Mouse (Mus musculus) T-helper 1 cell (primary cell): ENCODE results near the gene Ubqln1.

ENCODE experiments used
- in situ Hi-C: fragments of 300-600 bp; cut with MboI, MseI; formaldehyde crosslinking; loops from one replicate; pipeline ENCODE4 v1.15.1; 2025; ENCODE audit warnings: high pct_unique_total_duplicates

Gene Ubqln1

DNA sequence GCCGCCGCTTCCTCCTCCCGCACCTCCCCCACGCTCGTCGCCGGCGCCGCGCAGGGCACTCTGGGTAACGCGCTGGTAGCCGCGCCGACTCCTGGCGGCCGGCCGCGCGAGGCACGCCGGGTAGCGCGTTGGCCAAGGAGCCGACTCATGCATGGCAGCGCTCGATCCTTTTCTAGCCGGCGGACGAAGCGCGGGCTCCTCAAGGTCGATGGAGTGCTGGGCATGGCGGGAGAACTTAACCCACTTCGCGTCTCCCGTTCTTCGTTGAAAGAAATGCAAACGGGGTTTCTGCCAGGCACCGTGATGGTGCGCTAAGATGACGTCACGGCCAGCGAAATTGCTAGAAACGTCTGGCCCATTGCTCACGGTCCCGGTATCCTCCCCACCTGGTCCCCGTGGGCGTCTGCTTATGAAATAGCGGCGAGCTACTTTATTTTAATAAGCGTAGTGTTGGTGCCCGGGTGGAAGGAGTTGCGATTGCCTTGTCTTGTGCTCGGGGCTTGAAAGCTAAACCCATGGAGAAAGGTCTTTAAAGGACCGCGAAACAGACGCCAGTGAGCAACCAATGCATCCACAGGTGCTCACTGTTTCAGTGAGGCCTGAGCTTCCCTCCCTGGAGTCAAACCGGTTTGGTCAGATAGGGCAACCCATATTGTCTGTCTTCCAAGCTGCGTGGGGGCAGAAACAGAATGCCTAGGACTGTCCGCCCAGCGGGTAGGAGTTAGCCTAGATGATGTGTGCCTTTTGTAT is at the start of gene Ubqln1:
Ubqln1 (minus strand) TSS at position 62 of the 750 bp plus-strand sequence.
- in situ Hi-C loops = no loop called here

DNA sequence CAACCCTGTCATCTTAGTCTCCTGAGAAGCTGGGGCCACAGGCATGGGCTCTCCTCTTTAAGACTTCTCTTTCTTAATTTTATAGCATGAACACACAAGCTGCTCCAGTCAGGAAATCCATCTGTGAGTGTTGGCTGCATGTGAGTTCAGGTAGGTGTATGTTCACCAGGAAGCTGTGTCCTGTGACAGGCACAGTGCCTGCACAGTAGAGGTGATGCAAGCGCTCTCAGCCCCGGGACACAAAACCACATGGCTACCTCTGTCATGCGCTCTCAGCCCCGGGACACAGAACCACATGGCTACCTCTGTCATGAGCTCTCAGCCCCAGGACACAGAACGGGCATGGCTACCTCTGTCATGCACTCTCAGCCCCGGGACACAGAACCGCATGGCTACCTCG is 48.1 kb upstream of the Ubqln1 start:
- in situ Hi-C loops = no loop called here

DNA sequence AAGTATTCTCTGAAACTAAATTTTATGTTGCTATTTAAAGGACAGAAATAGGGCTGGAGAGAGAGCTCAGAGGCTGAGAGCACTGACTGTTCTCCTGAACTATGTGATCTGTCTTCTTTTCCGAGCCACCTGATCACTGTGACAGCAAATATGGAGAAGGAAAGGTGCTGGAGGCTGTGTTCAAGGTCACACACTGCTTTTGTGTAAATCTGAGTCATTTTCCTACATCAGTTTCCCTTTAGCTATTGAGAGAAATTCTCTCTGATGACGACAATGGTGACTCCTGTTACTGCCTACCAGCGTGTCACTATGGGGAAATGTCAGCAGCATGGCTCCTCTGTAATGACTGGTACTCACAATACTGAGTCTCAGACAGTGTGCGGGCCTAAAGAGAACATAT is 46.2 kb upstream of the Ubqln1 start:
- in situ Hi-C loops = no loop called here

DNA sequence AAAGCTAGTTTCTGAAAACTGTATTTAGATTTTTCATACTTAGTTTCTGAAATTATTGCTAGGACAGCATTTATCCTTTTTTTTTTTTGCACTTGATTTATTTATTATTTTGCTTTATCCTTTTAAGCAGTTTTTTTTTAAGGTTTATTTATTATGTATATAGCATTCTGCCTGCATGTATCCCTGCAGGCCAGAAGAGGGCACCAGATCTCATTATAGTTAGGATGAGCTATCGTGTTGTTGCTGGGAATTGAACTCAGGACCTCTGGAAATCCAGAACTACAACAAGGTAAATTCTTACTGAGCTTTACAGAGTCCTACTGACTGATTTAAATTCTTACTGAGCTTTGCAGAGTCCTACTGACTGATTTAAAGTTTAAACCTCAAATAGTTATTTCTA is 37.8 kb upstream of the Ubqln1 start:
- in situ Hi-C loops = no loop called here

DNA sequence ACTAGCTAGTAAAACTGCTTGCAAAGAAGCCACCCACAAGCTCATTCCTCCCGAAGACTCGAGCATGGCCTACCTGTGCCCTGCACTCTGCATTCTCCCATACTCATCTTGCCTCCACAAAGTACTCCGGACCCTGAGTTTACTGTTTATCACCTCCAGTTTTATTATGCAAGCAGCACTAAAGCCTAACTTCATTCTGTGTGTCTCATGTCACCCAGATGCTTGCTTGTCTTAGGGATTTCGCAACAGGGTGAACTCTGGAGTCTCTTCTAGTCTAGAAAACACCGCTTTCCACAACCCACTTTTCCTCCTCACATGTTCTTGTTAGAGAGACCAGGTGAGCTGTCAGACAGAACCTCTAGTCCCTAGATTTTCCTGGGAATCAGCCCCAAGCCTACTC is 33.5 kb upstream of the Ubqln1 start:
- in situ Hi-C loops = no loop called here

DNA sequence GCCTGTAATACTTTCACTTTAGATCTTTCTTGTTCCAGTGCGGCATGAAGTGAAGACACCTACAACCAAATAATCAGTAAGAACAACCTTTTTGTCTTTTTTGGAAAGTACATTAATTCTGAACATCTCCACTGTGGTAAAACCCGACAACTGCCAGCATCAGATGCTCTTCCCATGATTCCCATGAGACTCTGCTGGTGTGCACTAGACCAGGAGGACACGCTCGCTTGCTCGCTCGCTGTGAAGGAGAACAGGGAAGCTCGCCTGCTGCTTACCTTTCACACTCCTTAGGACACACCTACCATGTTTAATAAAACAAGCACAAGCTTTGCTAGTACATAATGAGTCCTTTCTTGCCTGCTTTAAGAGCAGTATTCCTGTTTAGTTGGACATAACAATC is 21.1 kb upstream of the Ubqln1 start:
- in situ Hi-C loops = no loop called here

DNA sequence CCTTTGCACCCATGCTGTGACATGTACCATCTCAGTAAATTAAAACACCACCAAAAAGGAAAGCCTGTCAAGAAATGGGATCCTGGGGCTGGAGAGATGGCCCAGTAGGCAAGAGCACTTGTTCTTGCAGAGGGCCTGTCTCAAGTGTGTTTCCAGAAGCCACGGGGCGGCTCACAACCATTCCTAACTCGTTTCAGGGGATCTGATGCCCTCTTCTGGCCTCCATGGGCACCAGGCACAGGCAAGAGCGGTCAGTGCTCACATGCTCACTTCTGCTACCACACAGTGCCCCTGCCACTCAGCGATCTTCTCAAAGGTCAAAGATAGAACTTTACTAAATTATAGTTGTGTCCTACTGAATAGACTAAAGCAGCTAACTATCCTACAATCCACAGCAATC is 17.2 kb upstream of the Ubqln1 start:
- in situ Hi-C loops = no loop called here

DNA sequence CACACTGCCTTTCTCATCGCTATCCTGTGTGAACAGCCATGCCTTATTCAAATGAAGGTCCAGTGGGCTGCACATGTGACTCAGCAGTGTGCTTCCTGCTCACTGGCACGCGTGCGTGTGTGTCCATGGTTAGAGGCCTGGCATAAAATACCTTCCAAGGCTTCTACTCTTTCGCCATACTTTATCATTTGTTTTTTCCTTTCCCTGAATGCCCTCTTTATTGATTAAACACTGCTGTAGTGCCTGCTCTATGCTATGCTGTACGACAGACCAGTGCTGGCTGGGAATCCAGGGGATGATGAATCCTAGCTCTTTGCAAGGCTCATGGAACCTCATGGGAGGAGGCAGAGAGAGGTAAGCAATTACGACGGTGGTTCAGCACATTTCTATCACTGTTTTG is 16.6 kb upstream of the Ubqln1 start:
- in situ Hi-C loops = no loop called here

DNA sequence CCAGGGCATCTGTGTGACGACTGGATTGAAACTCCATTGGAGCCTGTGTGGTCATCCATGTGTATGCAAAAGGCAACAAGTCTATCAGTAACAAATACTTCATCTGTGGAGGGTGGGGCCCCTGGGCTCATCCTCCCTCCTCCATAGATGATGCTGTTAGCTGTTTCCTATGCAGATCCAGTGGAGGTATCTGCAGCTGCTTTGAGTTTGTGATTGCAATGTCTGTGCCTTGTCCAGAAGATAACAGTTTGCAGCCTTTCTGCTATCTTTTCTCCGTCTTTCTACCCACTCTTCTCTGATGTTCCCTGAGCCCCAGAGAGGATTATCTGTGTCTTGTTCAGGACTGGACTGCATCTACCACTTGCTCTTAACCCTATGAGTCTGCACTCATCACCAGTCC is 13.2 kb upstream of the Ubqln1 start:
- in situ Hi-C loops = no loop called here

DNA sequence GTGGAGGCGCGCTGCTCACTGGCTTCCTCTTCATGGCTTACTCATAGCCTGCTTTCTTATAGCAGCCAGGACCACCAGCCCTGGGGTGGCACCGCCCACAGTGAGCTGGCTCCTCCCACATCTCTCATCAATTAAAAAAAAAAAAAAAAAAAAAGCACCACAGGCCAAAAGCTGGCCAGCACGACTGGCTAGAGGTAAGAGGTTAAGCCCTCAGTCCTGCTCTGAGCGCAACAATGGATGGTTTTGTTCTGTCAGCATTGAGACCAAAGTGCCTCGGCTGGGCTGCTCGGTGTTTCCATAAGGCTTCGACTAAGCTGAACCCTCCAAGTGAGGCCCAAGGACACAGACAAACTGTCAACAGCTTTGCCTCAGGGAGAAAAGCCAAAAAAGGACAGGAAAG is 10.2 kb upstream of the Ubqln1 start:
- in situ Hi-C loops = no loop called here

DNA sequence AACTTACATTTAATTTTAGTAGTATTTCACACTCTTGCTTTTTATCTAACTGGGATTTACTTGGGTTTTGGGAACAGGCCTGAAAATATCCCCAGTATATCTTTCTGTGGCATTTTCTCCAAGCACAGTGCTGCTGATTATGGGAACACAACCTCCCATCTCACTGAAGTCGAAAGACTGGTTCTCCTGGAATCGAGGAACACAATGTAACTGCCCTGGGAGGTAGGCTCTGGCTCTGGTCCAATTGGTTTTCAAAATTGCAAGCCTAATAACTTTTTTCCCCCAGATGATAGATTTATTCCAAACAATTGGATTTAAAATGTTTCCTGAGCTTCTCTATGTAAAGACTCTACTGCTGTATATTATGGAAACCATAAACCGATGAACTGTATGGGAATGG is 4.8 kb upstream of the Ubqln1 start:
- in situ Hi-C loops = no loop called here

DNA sequence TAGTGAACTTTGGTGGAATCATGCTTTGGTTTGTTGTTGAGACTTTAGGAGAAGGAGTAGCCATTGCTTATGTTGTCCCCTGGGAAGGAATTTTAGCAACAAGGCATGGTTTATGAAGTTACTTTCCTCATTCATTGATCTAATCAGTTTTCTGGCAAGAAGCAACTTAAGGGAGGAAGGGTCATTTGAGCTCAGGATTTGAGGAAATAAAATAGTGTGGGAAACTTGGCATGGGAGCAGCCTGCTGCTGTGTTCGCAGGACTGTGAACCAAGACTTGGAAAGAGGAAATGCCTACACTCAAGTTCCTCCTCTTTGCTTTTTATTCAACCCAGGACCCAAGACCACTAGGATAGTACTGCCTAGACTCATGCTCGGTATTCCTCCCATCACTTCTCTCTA is 2.1 kb upstream of the Ubqln1 start:
- in situ Hi-C loops = no loop called here

DNA sequence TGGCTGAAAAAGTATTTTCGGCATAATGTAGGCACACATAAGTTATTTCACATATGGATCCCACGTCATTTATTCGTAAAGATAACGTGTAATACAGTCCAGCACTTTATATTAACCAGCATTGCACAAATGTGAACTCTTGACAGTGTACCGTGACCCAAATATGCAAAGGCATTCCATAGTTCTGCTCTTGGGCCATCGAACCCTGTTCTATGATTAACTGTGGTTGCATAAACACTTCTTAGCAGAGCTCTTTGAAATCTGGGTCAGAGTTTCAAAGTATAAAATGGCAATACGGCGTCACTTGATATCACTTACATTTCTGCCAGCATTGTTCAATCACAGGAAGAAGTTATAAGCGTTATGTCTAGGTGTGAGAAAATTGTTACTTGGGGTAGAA is 942 bp upstream of the Ubqln1 start:
- in situ Hi-C loops = no loop called here

DNA sequence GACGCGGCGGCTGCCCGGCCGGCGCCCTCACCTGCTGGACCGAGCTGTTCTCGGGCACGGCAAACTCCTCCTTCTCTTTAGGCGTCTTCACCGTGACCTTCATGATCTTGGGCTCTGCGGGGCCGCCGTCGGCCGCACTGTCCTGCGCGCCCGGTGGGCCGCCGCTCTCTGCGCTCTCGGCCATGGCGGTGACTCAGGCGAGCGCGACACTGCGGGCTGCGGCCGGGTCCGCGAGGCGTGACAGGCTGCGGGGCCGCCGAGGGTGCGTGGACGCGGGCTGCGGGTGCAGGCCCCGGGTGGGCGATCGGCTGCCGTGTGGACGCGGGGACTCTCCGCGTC is 231 bp downstream of the Ubqln1 start:
- in situ Hi-C loops = no loop called here

DNA sequence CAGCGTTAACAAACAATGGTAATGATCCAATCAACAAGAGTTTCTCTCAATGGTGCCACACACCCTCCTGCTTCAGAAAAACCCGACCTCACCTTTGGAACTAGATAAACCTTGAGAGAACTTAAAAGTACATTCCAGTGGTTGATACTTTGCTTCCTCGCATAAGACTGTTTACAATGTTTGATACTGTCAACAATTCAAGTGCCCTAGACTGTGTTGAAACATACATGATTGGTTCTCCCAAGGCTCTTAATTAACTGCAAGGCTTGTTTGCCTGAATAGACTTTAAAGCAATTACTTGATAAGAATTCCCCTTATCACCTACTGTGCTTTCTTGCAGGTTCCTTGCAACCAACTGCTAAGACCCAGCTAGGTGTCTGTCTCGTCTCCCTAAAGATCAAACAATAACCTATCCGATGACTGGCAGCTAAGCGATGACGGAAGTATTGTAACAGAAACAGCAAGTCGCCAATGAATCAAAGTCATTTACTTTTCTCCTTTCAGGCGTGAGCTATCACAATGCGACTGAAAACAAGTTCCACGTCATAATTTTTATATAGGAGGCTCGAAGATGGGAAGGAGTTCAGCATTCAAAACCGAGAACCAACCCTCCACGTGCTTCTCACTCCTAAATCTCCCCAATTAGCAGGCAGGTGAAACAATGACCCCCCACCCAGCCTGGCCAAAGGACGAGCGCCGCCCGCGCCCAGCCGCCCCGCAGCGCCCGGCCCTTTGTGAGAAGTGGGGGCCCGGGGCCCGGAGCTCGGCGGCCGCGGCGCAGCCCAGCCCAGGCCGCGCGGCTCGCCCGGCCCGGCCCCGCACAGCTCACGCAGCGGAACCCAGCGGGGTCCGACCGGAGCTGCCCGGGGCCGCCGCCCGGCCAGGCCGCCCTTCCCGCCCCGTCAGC is 854 bp downstream of the Ubqln1 start:
- in situ Hi-C loops = no loop called here

DNA sequence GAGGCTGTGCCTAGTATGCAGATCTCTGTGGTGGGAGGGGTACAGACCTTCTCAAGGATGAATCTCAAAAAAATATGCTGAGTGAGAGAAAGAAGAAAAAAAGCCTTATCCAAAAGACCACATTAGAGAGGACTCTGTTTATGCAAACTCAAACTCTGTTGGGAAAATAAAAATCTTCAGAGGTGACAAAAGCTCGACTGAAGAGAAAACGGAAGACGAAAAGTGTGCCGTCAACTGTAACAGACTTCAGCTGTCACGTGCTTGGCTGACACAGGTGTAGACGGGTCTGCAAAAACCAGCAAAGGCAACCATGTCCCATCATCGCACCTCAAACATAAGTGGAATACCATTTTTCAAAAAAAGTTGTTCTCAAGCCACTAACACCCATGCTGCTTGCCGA is 1.7 kb downstream of the Ubqln1 start:
- in situ Hi-C loops = no loop called here

DNA sequence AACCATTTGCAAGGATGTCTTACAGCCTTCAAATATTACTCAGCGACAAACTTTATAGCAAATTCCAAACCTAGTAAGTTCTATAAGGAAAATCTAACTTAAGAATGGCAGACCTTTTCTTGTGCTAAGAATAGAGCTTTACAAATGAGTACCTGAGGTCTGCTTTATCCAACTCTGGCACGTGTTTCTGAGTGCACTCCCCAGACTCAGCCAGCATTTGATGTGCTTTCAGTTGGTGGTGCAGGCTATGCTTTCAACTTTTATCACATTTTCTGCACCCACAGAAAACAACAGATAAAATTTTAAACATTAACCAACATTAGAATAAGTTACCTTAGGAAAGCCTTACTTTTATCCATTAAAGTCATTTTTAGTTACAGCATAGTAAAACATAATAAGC is 2.9 kb downstream of the Ubqln1 start:
- in situ Hi-C loops = no loop called here

DNA sequence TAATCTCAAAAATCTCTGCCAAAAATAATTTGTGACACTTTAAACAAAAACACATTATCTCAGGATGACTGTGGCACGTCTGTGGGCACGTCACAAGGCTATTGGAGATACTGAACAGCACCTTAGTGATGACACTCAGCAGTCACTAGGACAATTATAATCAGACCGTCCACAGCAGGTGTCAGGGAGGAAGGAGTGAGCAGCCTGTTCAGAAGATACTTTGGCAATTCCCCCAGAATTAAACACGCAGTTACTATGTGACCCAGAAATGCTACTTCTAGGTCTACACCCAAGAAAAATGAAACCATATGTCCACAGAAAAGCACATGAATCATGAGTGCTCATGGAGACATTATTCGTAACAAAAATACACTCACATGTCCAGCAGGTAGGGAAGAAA is 5.0 kb downstream of the Ubqln1 start:
- in situ Hi-C loops = no loop called here

DNA sequence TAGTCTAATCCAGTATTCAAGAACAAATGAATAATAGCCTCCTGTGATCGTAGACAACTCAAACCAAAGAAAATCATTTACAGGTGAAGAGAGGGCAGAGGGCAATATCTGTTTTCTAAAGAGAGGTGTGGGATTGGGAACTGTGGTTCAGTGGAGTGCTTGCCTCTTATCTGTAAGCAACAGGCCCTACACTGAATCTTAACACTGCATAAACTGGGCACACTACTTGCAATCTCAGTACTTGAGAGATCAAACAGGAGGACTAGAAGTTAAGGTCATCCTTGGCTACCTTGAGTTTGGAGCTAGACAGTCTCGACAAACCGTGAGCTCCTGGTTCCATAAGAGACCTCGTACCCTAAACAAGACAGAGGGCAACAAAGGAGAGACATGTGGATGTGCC is 9.4 kb downstream of the Ubqln1 start:
- in situ Hi-C loops = loop anchor here (5.0 kb wide), 1 partner anchor 49 kb away; the partner anchor contains the start of gene Idnk

DNA sequence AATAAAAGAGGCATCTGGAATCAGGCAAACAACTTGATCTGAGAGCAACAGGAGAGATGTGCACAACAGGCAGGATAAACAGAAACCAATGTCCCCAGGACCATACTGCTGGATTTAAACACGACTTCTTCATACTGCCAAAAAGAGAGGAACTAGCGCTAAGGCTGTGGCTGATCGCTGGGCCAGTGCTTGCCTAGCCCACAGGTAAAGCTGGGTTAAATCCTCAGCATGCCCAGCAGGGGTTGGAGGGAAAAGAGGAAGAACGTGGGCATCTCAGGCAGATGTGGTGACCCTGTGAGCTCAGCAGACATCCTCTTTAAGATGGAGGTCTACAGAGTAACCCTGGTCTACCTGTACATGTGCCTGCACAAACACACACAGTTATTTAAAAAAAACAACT is 10.5 kb downstream of the Ubqln1 start:
- in situ Hi-C loops = loop anchor here (5.0 kb wide), 1 partner anchor 48 kb away; the partner anchor contains the start of gene Idnk

DNA sequence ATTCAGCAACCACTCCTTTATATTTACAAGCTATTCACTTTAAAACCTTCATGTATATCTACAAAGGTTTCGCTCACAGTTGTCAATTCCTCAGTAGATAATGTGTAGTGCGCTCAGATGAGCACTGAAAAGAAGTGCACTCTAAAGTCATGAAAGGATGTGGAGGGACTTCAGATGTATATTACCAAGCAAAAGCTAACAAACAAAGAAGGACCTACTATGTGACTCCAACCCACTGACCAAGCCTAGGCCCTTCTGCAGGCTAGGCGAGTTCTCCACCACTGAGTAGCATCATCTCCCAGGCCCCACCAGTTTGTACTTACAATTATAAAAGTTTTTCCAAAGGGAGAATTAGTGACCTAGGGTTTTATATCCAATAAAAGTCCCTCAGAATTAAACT is 11.3 kb downstream of the Ubqln1 start:
- in situ Hi-C loops = no loop called here

DNA sequence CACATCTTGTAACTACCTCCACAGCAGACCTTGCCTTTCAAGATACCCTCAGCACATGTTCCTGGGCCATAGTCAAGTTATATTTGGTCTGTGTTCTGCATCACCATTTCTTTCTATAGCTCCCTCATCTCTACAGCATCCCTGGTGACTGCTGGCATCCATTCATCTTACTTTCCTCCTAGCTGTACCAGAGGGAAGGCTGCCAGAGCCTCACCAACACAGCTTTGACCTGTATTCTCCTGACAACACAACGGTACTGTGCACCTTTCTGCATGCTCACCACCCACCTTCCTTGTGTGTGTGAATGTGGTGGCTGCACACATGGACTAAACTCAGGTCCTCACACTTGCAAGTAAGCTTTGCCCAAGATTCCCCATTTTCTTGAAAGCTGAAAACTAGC is 12.6 kb downstream of the Ubqln1 start:
- in situ Hi-C loops = no loop called here

DNA sequence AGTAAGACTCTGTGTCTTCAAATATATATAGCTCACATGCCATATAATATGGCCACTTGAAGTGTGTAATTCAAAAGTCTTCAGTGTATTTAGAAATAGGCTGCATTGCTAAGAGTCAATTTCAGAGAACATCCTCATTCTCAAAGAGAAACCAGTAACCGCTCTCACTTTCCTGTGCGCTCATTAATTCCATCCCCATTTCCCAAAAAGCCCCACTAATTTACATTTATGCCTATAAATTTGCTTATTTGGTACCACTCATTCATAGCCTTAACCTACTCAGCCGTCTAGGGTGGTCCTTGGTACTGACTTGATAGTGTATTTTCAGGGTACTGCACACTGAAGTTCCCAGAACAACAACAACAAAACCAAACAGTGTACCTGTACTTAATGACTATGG is 13.5 kb downstream of the Ubqln1 start:
- in situ Hi-C loops = no loop called here
